Mouse (Mus musculus) bone marrow, adult 2 months (tissue): Measurements from ENCODE around the gene Gsta4. TPM values are rescaled to one million over a fixed set of nuclear protein-coding genes. Genes with fewer than 3 reads are reported as not detected.
"Not testable (repeated sequence)": the region's sequence is repeated elsewhere in the genome, so short reads cannot be mapped to it uniquely, and the experiment has no call there.

Source experiments
- H3K27ac ChIP-seq: fragments of 200-500 bp; 2 replicates; pipeline ENCODE4 v1.5.1; 2012; ENCODE audit warnings: low read depth, mild to moderate bottlenecking, control low read depth, inconsistent platforms, low read length; ENCODE audit not compliant: control insufficient read depth, poor library complexity, insufficient read depth
- H3K4me1 ChIP-seq: fragments of 200-500 bp; 2 replicates; pipeline ENCODE4 v1.6.1; 2011; ENCODE audit warnings: low read length; ENCODE audit not compliant: control insufficient read depth, insufficient read depth
- H3K4me3 ChIP-seq: fragments of 200-500 bp; replicated peaks from 2 replicates; pipeline ENCODE3; 2011; ENCODE audit warnings: mild to moderate bottlenecking, low read depth, low read length, control low read depth; ENCODE audit not compliant: control insufficient read depth
- CTCF ChIP-seq: fragments of 200-500 bp; IDR thresholded peaks from 2 replicates; pipeline ENCODE4 v1.5.1; 2011; ENCODE audit warnings: low read length, control low read depth; ENCODE audit not compliant: control insufficient read depth, insufficient read depth
- POLR2A ChIP-seq: fragments of 200-500 bp; IDR thresholded peaks from 2 replicates; pipeline ENCODE4 v1.6.1; 2011; ENCODE audit warnings: low read depth, mild to moderate bottlenecking, control low read depth, low read length, borderline replicate concordance; ENCODE audit not compliant: control insufficient read depth
- WGBS: fragments of 180-500 bp; shearing (Covaris S2); methylation state at CpG from one replicate; pipeline ENCODE4 v1.1.7; 2018; 5-methylcytosine and 5-hydroxymethylcytosine counted together
- polyA plus RNA-seq: library from polyadenylated mRNA; stranded (reverse); fragments of >200 nt; gene quantifications from 2 replicates; pipeline ENCODE4 v1.2.4, GENCODE M21; 2011; ENCODE audit warnings: low replicate concordance; ENCODE audit not compliant: missing spikeins, insufficient read depth, insufficient read length

Gsta4 gene
- polyA plus RNA-seq, 1 experiment: 60.9 TPM

DNA sequence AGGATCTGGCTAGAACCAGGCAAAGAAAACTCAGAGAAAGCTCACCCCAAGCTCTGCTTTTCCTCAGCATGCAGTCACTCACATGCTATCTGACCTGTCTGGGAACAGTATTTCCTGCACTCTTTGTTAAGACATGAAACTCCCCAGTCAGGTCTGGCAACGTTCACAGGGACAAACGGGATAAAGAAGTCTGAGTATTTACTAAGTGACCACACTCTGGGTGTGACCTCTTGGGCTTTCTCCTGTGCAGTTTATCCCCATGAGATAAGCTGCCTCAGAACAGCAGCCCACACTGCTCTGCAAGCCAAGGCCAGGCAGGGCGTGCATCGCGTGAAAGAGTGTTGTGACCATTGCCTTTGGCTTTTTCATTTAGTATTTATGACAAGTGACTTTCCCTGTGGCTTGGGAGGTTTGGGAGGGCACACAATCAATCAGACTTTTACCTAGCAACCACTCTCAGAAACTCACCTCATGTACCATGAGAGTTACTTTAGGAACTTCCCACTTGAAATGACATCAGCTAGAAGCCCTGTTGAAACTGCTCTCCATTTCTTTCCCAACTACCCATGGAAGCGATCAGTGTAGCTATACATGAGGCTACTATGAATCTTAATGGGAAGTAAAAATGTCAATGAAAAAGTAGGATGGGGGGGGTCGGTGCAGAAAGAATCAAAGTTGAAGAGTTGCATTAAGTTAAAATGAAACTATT lies 29.9 kb downstream of the Gsta4 start:
- Histone ChIP-seq H3K4me3 (no peak overlapping the region), H3K4me1 (no peaks in the 10 kb centered on the region), H3K27ac (no peak overlapping the region)
- 51% methylated on average over 7 of the region's 7 CpGs for WGBS
- TF ChIP-seq POLR2A (no peak), CTCF (no peak)

DNA sequence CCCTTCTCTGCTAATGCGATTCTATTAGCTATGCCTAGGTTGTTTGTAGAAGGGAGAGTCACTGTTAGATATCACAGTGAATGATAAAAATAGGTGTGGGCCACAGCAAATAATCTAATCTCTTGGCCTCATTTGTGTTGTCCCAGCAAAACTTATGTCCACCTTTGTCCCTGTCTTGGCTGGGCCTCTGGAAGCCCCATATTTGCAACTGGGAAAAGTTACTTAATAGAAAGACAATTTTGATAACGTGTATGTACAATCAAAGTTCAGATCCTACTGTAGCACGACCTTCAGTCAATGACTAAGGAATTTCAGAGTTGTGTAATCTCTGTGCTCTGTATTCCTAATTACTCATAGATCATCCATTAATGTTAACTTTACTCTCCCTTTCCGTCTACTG lies 34.5 kb downstream of the Gsta4 start:
- TF ChIP-seq POLR2A (no peak), CTCF (no peak)
- H3K4me3 ChIP-seq: no peak overlapping the region
- 75% methylated on average over 4 of the region's 4 CpGs for WGBS
- H3K4me1 ChIP-seq: no peaks in the 10 kb centered on the region
- H3K27ac ChIP-seq: no peak overlapping the region

DNA sequence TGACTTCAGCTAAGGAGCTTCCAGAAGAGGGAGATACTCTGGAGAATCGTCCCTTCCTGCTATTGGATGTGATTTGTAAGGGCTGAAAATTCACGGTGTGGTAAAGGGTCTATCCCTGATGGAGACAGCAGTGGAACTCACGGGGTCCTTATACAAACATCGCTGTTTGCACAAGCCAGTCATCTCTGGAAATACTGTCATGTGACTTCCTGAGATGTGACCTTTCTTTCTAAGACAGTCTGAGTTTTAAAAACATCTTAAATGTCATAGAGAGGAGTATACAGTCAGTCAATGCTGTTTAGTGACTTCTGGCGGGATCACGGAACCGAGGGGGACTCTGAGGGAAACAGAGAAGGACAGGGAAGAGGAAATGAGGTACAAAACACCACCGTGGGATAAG lies 40.0 kb downstream of the Gsta4 start:
- TF ChIP-seq POLR2A (no peak), CTCF (no peak)
- 54% methylated on average over 8 of the region's 8 CpGs for WGBS
- no peak overlapping the region for H3K4me3 ChIP-seq
- no peaks in the 10 kb centered on the region for H3K4me1 ChIP-seq
- no peak overlapping the region for H3K27ac ChIP-seq

- TF ChIP-seq POLR2A: no peak
- TF ChIP-seq CTCF: no peak
- Histone ChIP-seq H3K27ac (no peak overlapping the region), H3K4me3 (no peak overlapping the region), H3K4me1 (no peaks in the 10 kb centered on the region)
- WGBS: 84% methylated on average over 10 of the region's 10 CpGs
Observed at GRCm38 (mm10) chr9:78223221-78223902, 40.8 kb downstream of the Gsta4 start.

- no peaks in the 10 kb centered on the region for H3K4me1 ChIP-seq
- 79% methylated on average over 2 of the region's 2 CpGs for WGBS
- H3K27ac ChIP-seq: no peak overlapping the region
- no peak for TF ChIP-seq POLR2A
- no peak for TF ChIP-seq CTCF
- H3K4me3 ChIP-seq: no peak overlapping the region
Observed at GRCm38 (mm10) chr9:78224418-78224817, 41.8 kb downstream of the Gsta4 start.

DNA sequence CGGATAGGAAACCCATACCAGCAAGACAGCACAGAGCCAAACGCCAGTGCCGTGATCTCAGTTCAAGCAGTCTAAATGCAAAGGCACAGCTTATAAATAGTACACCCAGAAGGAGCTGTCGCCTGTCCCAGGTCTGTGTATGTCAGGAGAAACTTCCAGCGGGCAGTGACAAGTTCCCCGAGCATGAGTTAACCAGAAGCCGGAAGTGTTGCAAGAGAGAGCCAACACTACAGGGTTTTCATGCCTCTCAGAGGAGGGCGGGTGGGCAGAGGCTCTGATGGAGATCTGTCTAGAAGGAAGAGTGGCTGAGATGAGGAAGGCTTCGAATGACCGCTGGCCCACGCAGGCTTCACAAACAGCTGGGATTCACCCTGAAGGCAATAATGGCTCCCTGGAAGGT lies 42.7 kb downstream of the Gsta4 start:
- Histone ChIP-seq H3K4me1 (no peaks in the 10 kb centered on the region), H3K27ac (no peak overlapping the region), H3K4me3 (no peak overlapping the region)
- 42% methylated on average over 11 of the region's 11 CpGs for WGBS
- no peak for TF ChIP-seq POLR2A
- no peak for TF ChIP-seq CTCF

- H3K4me1 ChIP-seq: no peaks in the 10 kb centered on the region
- no peak overlapping the region for H3K27ac ChIP-seq
- H3K4me3 ChIP-seq: no peak overlapping the region
- TF ChIP-seq POLR2A (no peak), CTCF (no peak)
- 18% methylated on average over 2 of the region's 2 CpGs for WGBS
Observed at GRCm38 (mm10) chr9:78228122-78228521, 45.5 kb downstream of the Gsta4 start.

DNA sequence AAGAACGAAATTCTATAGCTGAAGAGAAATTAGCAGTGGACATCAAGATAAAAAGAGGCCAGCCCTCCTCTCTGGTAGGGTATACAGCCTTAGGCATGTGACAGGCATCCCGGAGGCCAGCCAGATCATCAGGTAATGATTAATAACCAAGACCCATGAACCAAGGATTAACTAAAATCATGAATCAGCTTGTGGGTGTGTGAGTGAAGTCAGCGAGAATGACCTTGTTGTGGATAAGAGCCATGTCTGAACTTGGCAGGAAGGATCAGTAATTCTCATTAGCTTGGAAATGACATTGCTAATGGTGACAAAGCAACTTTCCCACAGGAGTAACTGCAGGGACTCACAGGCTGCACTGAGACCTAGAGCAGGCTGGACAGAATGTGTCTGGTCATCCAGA lies 47.1 kb downstream of the Gsta4 start:
- 63% methylated on average over 3 of the region's 3 CpGs for WGBS
- H3K27ac ChIP-seq, H3K4me1 ChIP-seq, H3K4me3 ChIP-seq: not testable (repeated sequence)

DNA sequence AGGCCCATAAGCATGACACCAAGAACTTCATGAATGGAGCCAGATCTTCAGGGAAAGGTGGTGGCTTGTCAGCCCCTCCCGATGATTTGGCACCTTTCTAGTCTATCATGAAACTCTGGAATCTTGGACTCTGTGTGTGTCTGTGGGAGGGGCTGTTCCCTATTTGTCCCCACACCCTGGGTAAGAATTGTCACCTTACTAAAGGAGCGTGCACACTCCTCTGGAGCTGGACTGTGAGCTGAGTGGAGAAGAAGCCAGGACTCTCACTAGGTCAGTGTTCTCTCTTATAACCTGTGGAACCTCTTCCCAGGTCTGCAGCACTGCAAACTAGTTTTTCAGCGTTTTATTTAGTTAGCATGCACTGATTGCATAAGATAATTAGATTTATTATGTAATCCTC lies 47.9 kb downstream of the Gsta4 start, which contains the start of gene Gsta1:
Gene Gsta1 (plus strand): TSS at position 196 of the 400 bp plus-strand sequence.
- not testable (repeated sequence) for H3K4me3 ChIP-seq, H3K4me1 ChIP-seq, H3K27ac ChIP-seq
- WGBS: 59% methylated on average over 3 of the region's 3 CpGs

DNA sequence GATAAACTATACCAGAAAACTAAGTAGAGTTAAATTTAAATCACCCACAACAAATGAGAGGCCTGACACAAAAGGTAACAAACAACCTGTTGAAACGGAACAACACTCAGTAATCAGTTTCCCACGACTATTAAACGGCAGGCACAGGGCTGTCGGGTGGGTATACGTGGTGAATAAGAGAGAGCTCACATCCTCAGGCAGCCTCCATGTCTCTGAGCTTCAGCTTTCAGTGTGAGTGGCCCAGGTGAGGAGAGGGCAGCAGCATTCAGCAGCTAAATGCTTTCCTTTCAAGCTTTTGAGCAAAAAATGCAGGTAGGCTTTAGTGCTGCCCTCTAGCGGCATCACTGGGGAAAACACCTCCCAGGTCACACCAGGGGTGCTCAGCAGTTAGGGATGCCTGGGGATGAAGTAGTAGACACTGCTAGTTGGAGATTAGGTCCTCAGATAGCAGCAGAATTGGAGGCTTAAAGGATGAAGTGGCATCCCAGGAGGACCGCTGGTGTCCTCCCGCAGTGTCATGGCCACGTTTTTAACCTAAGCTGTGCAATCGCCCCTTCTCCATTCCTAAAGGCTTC lies 50.6 kb downstream of the Gsta4 start:
- H3K4me3 ChIP-seq, H3K27ac ChIP-seq, H3K4me1 ChIP-seq: not testable (repeated sequence)
- WGBS: no CpG with 5 or more reads among the region's 10 CpGs

- 61% methylated on average over 4 of the region's 4 CpGs for WGBS
- H3K4me3 ChIP-seq, H3K27ac ChIP-seq, H3K4me1 ChIP-seq: not testable (repeated sequence)
Observed at GRCm38 (mm10) chr9:78255683-78256470, 73.3 kb downstream of the Gsta4 start.
